In the genomic region with DNA sequence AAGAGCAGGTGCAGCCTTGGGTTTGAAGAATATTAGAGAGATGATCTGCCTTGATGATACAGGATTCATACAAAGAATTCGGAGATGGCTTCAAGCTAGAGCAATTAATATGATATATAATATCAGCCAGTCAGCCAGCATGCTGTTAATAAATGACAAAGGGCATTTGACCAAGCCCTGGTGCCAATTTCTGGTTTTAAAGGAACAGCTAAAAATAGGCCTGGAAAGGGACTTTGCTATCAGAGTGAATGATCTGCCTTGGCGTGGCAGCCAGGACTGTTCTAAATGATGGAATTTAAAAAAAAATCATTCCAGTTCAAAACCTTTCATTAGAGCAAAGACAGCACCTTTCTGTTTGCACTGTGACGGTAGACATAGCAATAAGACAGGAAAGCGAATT, we compare ENCODE assay signal across 17 mouse cellular contexts. TPM values are rescaled to one million over a fixed set of nuclear protein-coding genes. Genes with fewer than 3 reads are reported as not detected.
"Had no signal": no experiment of that assay in that cellular context is flagged by ENCODE, and none has a peak within 500 bp of the region (broad histone marks: within the 10 kb centered on the region; RNA-seq: fewer than 3 reads in every experiment).

No protein-coding gene starts in this region.

- H3K36me3 ChIP-seq: neural tube, embryonic 13.5 days; neural tube, embryonic 15.5 days; stomach, embryonic 15.5 days had no signal

- H3K27ac ChIP-seq: neural tube, embryonic 13.5 days; neural tube, embryonic 15.5 days; stomach, embryonic 15.5 days; stomach, postnatal 0 days had no signal

- H3K9me3 ChIP-seq: neural tube, embryonic 15.5 days; stomach, embryonic 15.5 days had no signal

- H3K4me2 ChIP-seq: neural tube, embryonic 13.5 days; neural tube, embryonic 15.5 days; stomach, embryonic 15.5 days had no signal

- H3K9ac ChIP-seq: neural tube, embryonic 13.5 days; neural tube, embryonic 15.5 days; stomach, embryonic 15.5 days had no signal

- DNase-seq: retina, postnatal 1 day; right cerebral cortex, adult 18-20 months; right cerebral cortex, postnatal 14 days; right cerebral cortex, postnatal 25 days; right cerebral cortex, postnatal 4 days; spleen, adult 18-20 months; thymus, adult 18-20 months; thymus, adult 2 months; thymus, postnatal 14 days; thymus, postnatal 25 days; thymus, postnatal 36 days; thymus, postnatal 4 days had no signal

- H3K4me3 ChIP-seq: neural tube, embryonic 13.5 days; neural tube, embryonic 15.5 days; stomach, embryonic 15.5 days had no signal

- H3K27me3 ChIP-seq: neural tube, embryonic 13.5 days; neural tube, embryonic 15.5 days; stomach, embryonic 15.5 days had no signal

RNA-seq across cellular contexts. Expression of gene Elfn1, which starts 52.0 kb away (rescaled TPM):
- total RNA-seq: neutrophil, adult 5-6 weeks had no signal
